In genomic region chr1:184025079-184025478, GRCm38 (mm10) we compare ENCODE assay signal across 12 mouse cellular contexts. TPM values are rescaled to one million over a fixed set of nuclear protein-coding genes. Genes with fewer than 3 reads are reported as not detected.
DNase-seq lines count a peak whose midpoint lies in the region; ATAC-seq lines count a peak whose summit lies in the region.
"Had no signal": no experiment of that assay in that cellular context is flagged by ENCODE, and none has a peak within 500 bp of the region (broad histone marks: within the 10 kb centered on the region; RNA-seq: fewer than 3 reads in every experiment).

No protein-coding gene starts in this region.

- peak; percentile 52 for DNase-seq in thymus, postnatal 0 days (ENCODE audit: low spot score)
- no peak for DNase-seq in thymus, postnatal 36 days
- DNase-seq in T-cell, adult 2 months (ENCODE audit: low spot score), result peak; percentile 64
- DNase-seq in left cerebral cortex, postnatal 36 days (ENCODE audit: low spot score in 2 of 2), result no peak
- DNase-seq in frontal cortex, postnatal 14 days (ENCODE audit: low spot score in 2 of 2), result no peak
- DNase-seq: adrenal gland, postnatal 10 days; cerebellum, adult 11 months; cerebellum, adult 8-10 months; cerebellum, postnatal 14 days; gastrocnemius, postnatal 14 days had no signal

- ATAC-seq in megakaryocyte, adult 5-6 weeks (ENCODE audit: poor library complexity, severe bottlenecking), result peak; percentile 68
- ATAC-seq: forebrain, embryonic 15.5 days had no signal

- intact Hi-C loops in left cerebral cortex, postnatal 36 days (cut with DNase I), result no loop called here

RNA-seq across cellular contexts. Expression of gene 1700056E22Rik, which starts 9.0 kb away (rescaled TPM):
- 6.2 and 8.7 TPM in 2 replicates for polyA plus RNA-seq in thymus, postnatal 0 days (2015; fragmentation: Nextera tagmentation; extraction: Ambion mirVana)
- 0.98 and 2.9 TPM in 2 replicates for total RNA-seq in megakaryocyte, adult 5-6 weeks (2015)
- 3.0 and 4.6 TPM in 2 replicates for total RNA-seq in megakaryocyte, adult 5-6 weeks (2017)
- total RNA-seq in left cerebral cortex, postnatal 36 days (2021), result under 1 TPM in 1 of 2 experiments, not detected in 1; 0.32 TPM

RNA-seq across cellular contexts. Expression of gene Dusp10, which starts 12.0 kb away (rescaled TPM):
- 91.6 and 101 TPM in 2 replicates for polyA plus RNA-seq in thymus, postnatal 0 days (2015; fragmentation: Nextera tagmentation; extraction: Ambion mirVana)
- 5.3 and 7.5 TPM in 2 replicates for total RNA-seq in megakaryocyte, adult 5-6 weeks (2015)
- 4.3 and 7.4 TPM in 2 replicates for total RNA-seq in megakaryocyte, adult 5-6 weeks (2017)
- total RNA-seq in left cerebral cortex, postnatal 36 days (2021), result 1 to 10 TPM; 6.0 to 7.1 TPM

Comparison
In these comparisons a context has a peak if more than half of its experiments do, and no peak if none do; other contexts are left out.
1. DNase-seq: peak in thymus, postnatal 0 days (single experiment) and T-cell, adult 2 months (single experiment); none in thymus, postnatal 36 days (0 of 2), left cerebral cortex, postnatal 36 days (0 of 2) and frontal cortex, postnatal 14 days (0 of 2).